Comparison of ENCODE assay signal across 14 mouse cellular contexts in genomic region chr9:107324799-107325561, GRCm38 (mm10). TPM values are rescaled to one million over a fixed set of nuclear protein-coding genes. Genes with fewer than 3 reads are reported as not detected.
DNase-seq lines count a peak whose midpoint lies in the region; TF ChIP-seq lines count a peak whose summit lies in the region.
"Had no signal": no experiment of that assay in that cellular context is flagged by ENCODE, and none has a peak within 500 bp of the region (broad histone marks: within the 10 kb centered on the region; RNA-seq: fewer than 3 reads in every experiment).

No protein-coding gene starts in this region.

- peaks cover 28% of the 10 kb centered on the region for H3K4me1 ChIP-seq in kidney, adult 2 months (ENCODE audit: control insufficient read depth, insufficient read depth, low read length)
- H3K4me1 ChIP-seq: embryonic facial prominence, embryonic 13.5 days had no signal

- intact Hi-C loops in gastrocnemius, postnatal 14 days (cut with DNase I; ENCODE audit: low total_unique reads): no loop called here

- TF ChIP-seq POLR2A in kidney, adult 2 months (IDR thresholded peaks at IDR 0.05; ENCODE audit: low read depth, low read length): no peak

- no peaks in the 10 kb centered on the region for H3K36me3 ChIP-seq in kidney, adult 2 months (ENCODE audit: control insufficient read depth, insufficient read depth, low read length)

- WGBS in kidney, adult 2 months: 28% methylated on average over 4 of the region's 4 CpGs

- DNase-seq in gastrocnemius, postnatal 14 days: peak; percentile 55
- DNase-seq in gastrocnemius, postnatal 4 days (ENCODE audit: low spot score in 2 of 2): no peak
- peak; percentile 89 for DNase-seq in kidney, adult 2 months
- DNase-seq in kidney, postnatal 10 days: no peak
- DNase-seq in kidney, adult 8-10 months: peak; percentile 60 to 64
- DNase-seq in skeletal muscle tissue, adult 2 months (ENCODE audit: low read depth, low spot score): peak; percentile 81
- no peak for DNase-seq in spleen, postnatal 10 days (ENCODE audit: low spot score in 2 of 2)
- DNase-seq: adrenal gland, postnatal 25 days; cerebellum, adult 9-11 months; layer of hippocampus, postnatal 36 days; spleen, adult 18-20 months had no signal

- H3K4me3 ChIP-seq in kidney, adult 2 months (ENCODE audit: insufficient read depth, low read depth, low read length): no peak overlapping the region
- H3K4me3 ChIP-seq: embryonic facial prominence, embryonic 13.5 days; limb, embryonic 15.5 days; megakaryocyte, embryonic 14.5 days had no signal

- H3K27me3 ChIP-seq in kidney, adult 2 months (replicated peaks; ENCODE audit: control insufficient read depth, insufficient read depth, low read length): no peaks in the 10 kb centered on the region
- H3K27me3 ChIP-seq: embryonic facial prominence, embryonic 13.5 days; limb, embryonic 15.5 days; megakaryocyte, embryonic 14.5 days had no signal

- no peak for TF ChIP-seq CTCF in kidney, adult 2 months (conservative IDR thresholded peaks at IDR 0.05; ENCODE audit: insufficient read depth, insufficient read length, low read depth, low read length)

- H3K27ac ChIP-seq in kidney, adult 2 months (ENCODE audit: insufficient read depth, low read depth, low read length): peak overlapping the region; percentile 22
- H3K27ac ChIP-seq: embryonic facial prominence, embryonic 13.5 days; limb, embryonic 15.5 days had no signal

RNA-seq across cellular contexts. Expression of gene Hemk1, which starts 13.2 kb away (rescaled TPM):
- total RNA-seq in gastrocnemius, postnatal 14 days (2021): 10 to 100 TPM; 12.0 to 13.2 TPM
- 10 to 100 TPM; 14.0 to 14.5 TPM for total RNA-seq in gastrocnemius, postnatal 4 days (2021)
- 35.0 and 42.1 TPM in 2 replicates for polyA plus RNA-seq in kidney, adult 2 months (2012; rRNA removed)

RNA-seq across cellular contexts. Expression of gene 6430571L13Rik, which starts 15.4 kb away (rescaled TPM):
- 10 to 100 TPM; 41.9 to 49.8 TPM for total RNA-seq in gastrocnemius, postnatal 14 days (2021)
- 10 to 100 TPM; 16.9 to 18.1 TPM for total RNA-seq in gastrocnemius, postnatal 4 days (2021)
- polyA plus RNA-seq in kidney, adult 2 months (2012; rRNA removed): 6.1 and 7.4 TPM in 2 replicates

RNA-seq across cellular contexts. Expression of gene Cish, which starts 29.2 kb away (rescaled TPM):
- 10 to 100 TPM; 17.2 to 23.8 TPM for total RNA-seq in gastrocnemius, postnatal 14 days (2021)
- total RNA-seq in gastrocnemius, postnatal 4 days (2021): 10 to 100 TPM; 17.3 to 21.7 TPM
- polyA plus RNA-seq in kidney, adult 2 months (2012; rRNA removed): 49.7 and 69.1 TPM in 2 replicates

RNA-seq across cellular contexts. Expression of gene Mapkapk3, which starts 35.3 kb away (rescaled TPM):
- 10 to 100 TPM; 14.6 to 15.9 TPM for total RNA-seq in gastrocnemius, postnatal 14 days (2021)
- 10 to 100 TPM; 19.7 to 22.8 TPM for total RNA-seq in gastrocnemius, postnatal 4 days (2021)
- polyA plus RNA-seq in kidney, adult 2 months (2012; rRNA removed): 24.3 and 25.7 TPM in 2 replicates

Comparison
In these comparisons a context has a peak if more than half of its experiments do, and no peak if none do; other contexts are left out.
1. DNase-seq: peak in gastrocnemius, postnatal 14 days (single experiment), kidney, adult 2 months (single experiment), kidney, adult 8-10 months (2 of 2) and skeletal muscle tissue, adult 2 months (single experiment); none in gastrocnemius, postnatal 4 days (0 of 2), kidney, postnatal 10 days (single experiment) and spleen, postnatal 10 days (0 of 2).